Mouse (Mus musculus) ES-CJ7 (cell line): ENCODE results near the gene 1700013G24Rik.

Source experiments
- DNase-seq: peaks from one replicate; pipeline ENCODE4 v3.0.0; 2011; ENCODE audit warnings: low read depth, low spot score

The 1700013G24Rik gene

GRCm38 (mm10) chr4:137494751-137495500 lies 41.8 kb downstream of the 1700013G24Rik start:
- DNase-seq, result peak; percentile 61

DNA sequence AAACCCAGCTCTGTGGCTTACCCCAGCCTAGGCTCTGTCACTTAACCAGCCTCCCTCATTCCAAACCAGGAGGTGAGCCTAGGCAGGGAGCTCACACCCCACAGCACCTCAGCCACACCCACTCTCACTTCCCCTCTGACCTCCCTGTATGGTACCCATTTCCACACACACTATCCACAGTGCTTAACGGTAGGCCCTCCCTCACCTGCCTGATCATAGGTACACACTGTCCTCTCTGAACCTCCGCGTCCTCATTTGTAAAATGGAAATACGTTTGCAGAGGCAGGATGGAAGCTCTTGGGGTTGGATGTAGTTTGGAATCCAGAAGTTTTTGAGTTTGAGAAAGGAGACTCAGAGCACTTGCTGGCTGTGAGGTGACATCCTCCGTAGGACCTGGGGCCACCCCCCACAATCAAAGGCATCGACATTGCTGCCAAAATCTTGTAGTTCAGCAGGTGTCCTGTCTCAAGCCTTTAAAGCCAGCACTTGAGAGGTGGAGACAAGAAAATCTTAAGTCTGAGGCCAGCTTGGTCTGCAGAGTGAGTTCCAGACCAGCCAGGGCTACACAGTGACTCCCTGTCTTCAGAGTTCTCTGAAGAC lies 42.5 kb downstream of the 1700013G24Rik start:
- DNase-seq, result no peak

GRCm38 (mm10) chr4:137497367-137497766 lies 44.3 kb downstream of the 1700013G24Rik start:
- DNase-seq, result peak; percentile 73

- no peak for DNase-seq
Measured at GRCm38 (mm10) chr4:137497892-137498722, 45.0 kb downstream of the 1700013G24Rik start.

GRCm38 (mm10) chr4:137498882-137499583 lies 45.9 kb downstream of the 1700013G24Rik start:
- no peak for DNase-seq

DNA sequence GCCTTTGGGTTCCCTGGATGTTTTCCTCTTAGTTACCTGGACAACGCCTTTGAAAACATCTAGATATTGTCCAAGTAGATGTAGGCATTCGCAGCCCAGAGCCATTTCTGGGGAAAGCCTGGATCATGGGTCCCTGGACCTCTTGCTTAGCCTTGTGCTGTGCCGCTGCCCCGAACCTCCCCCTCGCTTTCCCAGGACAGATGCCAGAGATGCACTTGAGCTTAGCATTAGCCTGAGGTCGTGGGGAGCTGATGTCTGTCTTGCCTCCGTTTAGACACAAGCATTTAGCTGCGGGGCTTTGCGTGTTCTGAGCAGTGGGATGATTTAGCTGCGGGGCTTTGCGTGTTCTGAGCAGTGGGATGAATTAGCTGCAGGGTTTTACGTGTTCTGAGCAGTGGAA lies 47.1 kb downstream of the 1700013G24Rik start:
- no peak for DNase-seq

DNA sequence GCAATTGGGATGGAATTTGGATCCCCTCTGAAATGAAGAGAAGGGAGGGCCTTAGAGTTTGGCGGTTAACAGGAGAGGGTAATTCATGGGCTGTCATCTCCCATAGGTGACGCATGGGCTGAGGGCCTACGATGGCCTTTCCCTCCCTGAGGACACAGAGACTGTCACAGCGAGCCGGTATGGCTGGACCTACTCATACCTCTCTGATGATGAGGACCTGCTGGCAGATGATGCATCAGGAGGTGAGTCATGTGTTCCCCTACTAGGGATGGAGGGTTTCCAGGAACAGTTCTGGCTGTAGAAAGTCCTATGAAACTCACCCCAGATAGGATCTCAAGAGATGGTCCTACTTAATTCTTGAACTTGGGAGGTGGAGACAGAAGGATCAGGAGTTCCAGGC lies 47.9 kb downstream of the 1700013G24Rik start:
- no peak for DNase-seq

DNA sequence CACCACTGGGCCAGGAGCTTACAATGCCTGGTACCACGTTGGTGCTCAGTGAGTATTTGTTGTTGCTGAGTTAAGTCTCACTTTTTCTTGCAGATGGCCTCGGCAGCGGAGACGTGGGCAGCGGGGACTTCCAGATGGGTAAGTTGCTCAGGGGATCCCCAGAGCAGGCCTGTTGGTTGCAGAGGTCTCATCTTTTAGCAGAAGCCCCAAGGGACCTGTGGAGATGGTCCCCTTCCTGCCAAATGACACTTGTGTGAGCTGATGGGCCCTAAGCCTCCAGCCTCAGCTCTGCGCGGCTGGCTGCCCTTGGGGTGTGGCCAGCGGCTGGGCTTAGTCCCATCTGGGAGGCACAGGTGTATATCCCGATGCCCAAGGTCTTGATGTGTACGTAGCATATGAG lies 49.1 kb downstream of the 1700013G24Rik start:
- DNase-seq, result no peak

DNA sequence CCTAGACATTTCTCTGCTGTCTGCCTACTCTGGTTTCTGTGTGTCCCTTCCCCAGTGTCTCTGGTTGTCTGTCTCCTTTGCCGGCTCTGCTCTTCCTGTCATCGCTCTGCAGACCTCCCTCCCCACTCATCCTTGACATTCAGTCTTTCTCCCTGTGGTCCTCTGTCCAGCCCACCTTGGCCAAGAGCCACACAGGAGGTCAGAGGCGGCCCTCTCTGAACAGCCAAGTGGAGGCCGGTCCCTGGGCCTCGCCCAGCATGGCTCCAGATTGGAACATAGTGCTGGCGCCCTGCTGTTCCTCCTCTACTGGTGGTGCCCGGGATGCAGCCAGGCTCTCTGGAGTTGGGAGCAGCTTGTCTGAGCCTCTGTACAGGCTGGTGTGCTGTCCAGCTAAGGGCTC lies 49.7 kb downstream of the 1700013G24Rik start:
- no peak for DNase-seq

DNA sequence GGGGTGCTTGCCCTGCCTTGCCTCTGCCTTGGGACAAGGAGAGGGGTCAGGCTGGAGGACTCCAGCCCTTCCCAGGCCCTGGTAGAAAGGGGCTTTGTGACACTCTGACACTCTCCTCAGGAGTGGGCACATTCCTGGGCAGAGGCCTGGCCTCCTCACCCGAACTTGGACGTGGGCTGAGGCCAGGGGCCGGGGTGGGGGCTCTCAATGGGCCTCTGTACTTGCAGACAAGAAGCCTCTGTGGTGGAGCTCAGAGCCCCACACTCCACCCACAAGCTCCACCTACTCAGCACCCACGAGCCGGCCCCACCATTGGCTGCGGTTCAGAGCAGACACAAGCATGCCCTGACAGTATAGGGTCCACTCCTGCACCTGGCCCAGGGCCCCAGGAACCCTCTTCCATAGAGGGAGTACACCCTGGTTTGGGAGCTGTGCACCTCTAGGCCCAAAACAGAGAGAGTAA lies 50.5 kb downstream of the 1700013G24Rik start:
- DNase-seq, result no peak
